ENCODE assay signal across 8 mouse cellular contexts in the genomic region with DNA sequence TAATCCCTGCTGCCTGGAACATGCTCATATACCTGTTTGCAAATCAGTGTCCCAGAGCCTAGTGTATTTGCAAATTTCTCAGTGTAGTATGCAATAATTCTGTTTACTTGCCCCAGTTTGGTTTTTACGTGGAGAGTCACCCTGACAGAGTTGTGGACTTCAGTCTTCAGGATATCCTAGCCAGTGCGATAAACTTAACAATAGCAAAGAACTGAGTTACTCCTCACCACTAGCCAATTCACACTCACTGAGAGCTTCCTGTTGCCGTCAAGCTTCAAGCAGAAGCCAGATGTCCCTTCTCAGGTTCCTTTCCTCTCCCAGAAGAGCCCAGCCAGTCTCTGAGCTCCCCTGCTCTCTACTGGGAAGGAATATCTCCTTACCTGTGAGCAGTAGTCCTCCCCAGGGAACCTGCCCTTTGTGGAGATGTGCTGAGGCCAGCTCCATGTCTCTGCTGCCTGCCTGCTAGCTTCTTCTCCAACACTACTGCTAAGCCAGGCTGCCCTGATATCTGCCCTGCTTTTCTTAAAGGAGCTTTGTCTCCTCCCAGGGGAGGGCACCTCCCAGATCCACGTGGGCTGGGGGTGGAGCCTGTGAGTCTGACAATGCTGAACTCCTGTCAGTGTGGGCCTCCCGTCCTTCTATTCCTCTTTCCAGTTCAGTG. TPM values are rescaled to one million over a fixed set of nuclear protein-coding genes. Genes with fewer than 3 reads are reported as not detected.
DNase-seq lines count a peak whose midpoint lies in the region; ATAC-seq and TF ChIP-seq lines count a peak whose summit lies in the region.
"Not testable (repeated sequence)": the region's sequence is repeated elsewhere in the genome, so short reads cannot be mapped to it uniquely, and the experiment has no call there.

A gene (minus strand): TSS at position 513 of the 661 bp plus-strand sequence.

- TF ChIP-seq EP300 in liver, postnatal 0 days (IDR thresholded peaks at IDR 0.05; ENCODE audit: low read depth): not testable (repeated sequence)

- H3K9me3 ChIP-seq in forebrain, embryonic 10.5 days; liver, postnatal 0 days (ENCODE audit: low read length); stomach, embryonic 15.5 days: not testable (repeated sequence)

- H3K27me3 ChIP-seq in forebrain, embryonic 10.5 days (ENCODE audit: poor library complexity, severe bottlenecking); liver, postnatal 0 days (ENCODE audit: insufficient read depth, low read length); stomach, embryonic 15.5 days (replicated peaks): not testable (repeated sequence)

- ATAC-seq in liver, postnatal 0 days: peak; percentile 92
- peak; percentile 92 for ATAC-seq in monocyte, adult 5-6 weeks (replicated peaks; ENCODE audit: insufficient number of reproducible peaks, low FRiP score, low TSS enrichment, poor library complexity, severe bottlenecking)
- ATAC-seq in stomach, embryonic 15.5 days (ENCODE audit: insufficient read depth, low FRiP score, low read depth): peak; percentile 75; the same call in 1 of the 2 replicates

- peak within 1 kb of the TSS; percentile 63 for H3K4me2 ChIP-seq in liver, postnatal 0 days (ENCODE audit: low read depth, low read length)
- peak within 1 kb of the TSS; percentile 23; the same call in 1 of the 2 replicates for H3K4me2 ChIP-seq in stomach, embryonic 15.5 days

- not testable (repeated sequence) for H3K36me3 ChIP-seq in forebrain, embryonic 10.5 days (replicated peaks); liver, postnatal 0 days (replicated peaks; ENCODE audit: insufficient read depth, low read length); stomach, embryonic 15.5 days

- intact Hi-C loops in heart, postnatal 10 days (cut with DNase I): loop anchor here (5.0 kb wide), 1 partner anchor 700 kb away; a partner anchor contains a TSS

- not testable (repeated sequence) for TF ChIP-seq CTCF in liver, postnatal 0 days (IDR thresholded peaks at IDR 0.05; ENCODE audit: low read depth)

- peak; percentile 82 to 85 for DNase-seq in B cell, adult 2 months
- DNase-seq in adrenal gland, postnatal 36 days: peak; percentile 74 to 81
- DNase-seq in forebrain, embryonic 10.5 days (ENCODE audit: extremely low spot score, low spot score): not testable (repeated sequence)
- peak; percentile 54 to 67 for DNase-seq in heart, postnatal 10 days
- peak; percentile 74 for DNase-seq in kidney, postnatal 10 days
- peak; percentile 84 for DNase-seq in liver, postnatal 0 days

- not testable (repeated sequence) for H3K4me3 ChIP-seq in forebrain, embryonic 10.5 days
- peak within 1 kb of the TSS; percentile 35 for H3K4me3 ChIP-seq in liver, postnatal 0 days (ENCODE audit: low read depth, low read length)
- peak within 1 kb of the TSS; percentile 16; the same call in 1 of the 2 replicates for H3K4me3 ChIP-seq in stomach, embryonic 15.5 days (replicated peaks)

- H3K4me1 ChIP-seq in forebrain, embryonic 10.5 days; liver, postnatal 0 days (ENCODE audit: insufficient read depth); stomach, embryonic 15.5 days: not testable (repeated sequence)

- H3K9ac ChIP-seq in liver, postnatal 0 days (replicated peaks): peak within 1 kb of the TSS; percentile 53; the same call in 1 of the 2 replicates
- not testable (repeated sequence) for H3K9ac ChIP-seq in stomach, embryonic 15.5 days

- 0 out of 2 replicates have a peak within 1 kb of the TSS, but pooled peaks have one; percentile 20 for H3K27ac ChIP-seq in forebrain, embryonic 10.5 days
- H3K27ac ChIP-seq in liver, postnatal 0 days (ENCODE audit: low read depth): peak within 1 kb of the TSS; percentile 85
- not testable (repeated sequence) for H3K27ac ChIP-seq in stomach, embryonic 15.5 days

- 40% methylated on average over 5 of the region's 5 CpGs for WGBS in forebrain, embryonic 10.5 days
- 9% methylated on average over 5 of the region's 5 CpGs for WGBS in liver, postnatal 0 days (ENCODE audit: insufficient replicate concordance)
- WGBS in stomach, embryonic 15.5 days: 22% methylated on average over 5 of the region's 5 CpGs

RNA-seq across cellular contexts. Expression of the gene that starts here (rescaled TPM):
- 10 to 100 TPM in 1 of 2 experiments, 1 to 10 TPM in 1; 9.6 to 19.9 TPM for total RNA-seq in adrenal gland, postnatal 36 days (2021)
- 0.81 and 0.91 TPM in 2 replicates for polyA plus RNA-seq in forebrain, embryonic 10.5 days (2016; fragmentation: Nextera tagmentation; extraction: Ambion mirVana)
- total RNA-seq in heart, postnatal 10 days (2021): 10 to 100 TPM; 15.0 to 15.6 TPM
- 24.3 and 27.3 TPM in 2 replicates for polyA plus RNA-seq in liver, postnatal 0 days (2015; fragmentation: Nextera tagmentation; extraction: Ambion mirVana)
- 207 to 253 TPM (median 236 TPM) in 3 replicates for total RNA-seq in monocyte, adult 5-6 weeks (2017)
- 32.4 and 54.7 TPM in 2 replicates for polyA plus RNA-seq in stomach, embryonic 15.5 days (2015; fragmentation: Nextera tagmentation; extraction: Ambion mirVana)

Comparison
In these comparisons a context has a peak if more than half of its experiments do, and no peak if none do; other contexts are left out.
1. RNA of the gene that starts here (polyA plus RNA-seq): 32.4 to 54.7 TPM in stomach, embryonic 15.5 days and 24.3 to 27.3 TPM in liver, postnatal 0 days; 0.81 to 0.91 TPM in forebrain, embryonic 10.5 days; every median in the first group is over 10 times any median in the second.
2. Peak in every context shown above with its lines, with median percentiles within 50 percentile points of each other: ATAC-seq.